Mouse (Mus musculus): ENCODE results near the gene Brd3.

Brd3 gene

DNA sequence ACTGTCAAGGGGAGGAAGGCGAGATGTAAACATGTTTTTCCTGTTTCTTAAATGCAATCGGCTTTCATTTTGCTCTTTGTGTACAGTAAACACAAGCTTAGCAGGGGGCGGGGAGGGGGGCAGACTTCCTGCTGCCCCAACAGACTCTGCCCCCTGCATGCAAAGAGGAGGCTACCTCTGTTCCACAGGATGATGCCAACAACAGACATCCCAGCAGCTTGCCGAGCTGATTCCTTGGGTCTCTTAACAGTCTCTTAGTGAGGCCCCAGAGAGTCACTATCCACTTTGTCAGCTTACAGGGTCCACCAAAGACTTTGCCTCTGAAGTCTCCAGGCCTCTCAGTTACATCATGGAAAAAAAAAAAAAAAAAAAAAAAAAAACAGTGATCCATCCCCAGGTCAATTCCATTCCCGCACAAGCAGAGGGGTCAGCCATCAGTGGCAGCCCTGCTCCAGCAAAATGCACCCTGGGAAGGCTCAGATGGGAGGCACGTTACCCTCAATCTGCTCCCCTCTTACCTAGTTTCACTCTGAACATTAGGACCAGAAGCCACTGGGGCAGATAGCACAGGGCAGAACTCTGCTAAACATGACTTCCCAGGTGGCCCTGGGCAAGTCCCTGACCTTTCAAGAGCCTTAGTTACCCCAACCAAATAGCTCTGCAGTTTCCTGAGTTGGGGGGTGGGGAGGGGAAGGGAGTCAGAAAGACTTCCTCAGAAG is 102.9 kb downstream of the Brd3 start:
- no peak for DNase-seq (ENCODE audit: low read depth, low spot score)

- no peak for DNase-seq (ENCODE audit: low read depth, low spot score)
Measured at GRCm38 (mm10) chr2:27401544-27401943, 105.9 kb downstream of the Brd3 start.

DNA sequence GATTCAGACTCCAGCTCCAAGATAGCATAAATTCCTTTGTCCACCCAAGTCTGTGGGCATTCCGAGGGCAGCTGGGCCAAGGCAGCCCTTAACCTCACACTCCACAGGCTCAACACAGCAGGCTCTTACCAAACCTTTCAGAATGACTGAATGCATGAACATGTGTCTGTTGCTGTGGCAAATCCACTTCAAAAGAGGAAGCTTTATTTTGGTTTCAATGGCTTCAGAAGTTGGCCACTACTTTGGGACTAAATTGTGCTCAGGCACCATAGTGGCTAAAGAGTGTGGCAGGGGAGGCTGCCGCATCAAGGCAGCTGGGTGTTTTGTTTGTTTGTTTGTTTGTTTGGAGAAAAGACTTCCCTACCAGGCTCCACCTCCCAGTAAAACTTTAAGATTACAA is 107.4 kb downstream of the Brd3 start:
- no peak for DNase-seq (ENCODE audit: low read depth, low spot score)

- no peak for DNase-seq (ENCODE audit: low read depth, low spot score)
Measured at GRCm38 (mm10) chr2:27396656-27397440, 110.6 kb downstream of the Brd3 start.
